Mouse (Mus musculus): ENCODE measurements at regions not wholly inside any gene's neighbourhood (a gene's known extent, or its start where the extent isn't known, plus 50 kb on each side); places are given as distances from the start of the nearest gene placed in this dataset.

DNA sequence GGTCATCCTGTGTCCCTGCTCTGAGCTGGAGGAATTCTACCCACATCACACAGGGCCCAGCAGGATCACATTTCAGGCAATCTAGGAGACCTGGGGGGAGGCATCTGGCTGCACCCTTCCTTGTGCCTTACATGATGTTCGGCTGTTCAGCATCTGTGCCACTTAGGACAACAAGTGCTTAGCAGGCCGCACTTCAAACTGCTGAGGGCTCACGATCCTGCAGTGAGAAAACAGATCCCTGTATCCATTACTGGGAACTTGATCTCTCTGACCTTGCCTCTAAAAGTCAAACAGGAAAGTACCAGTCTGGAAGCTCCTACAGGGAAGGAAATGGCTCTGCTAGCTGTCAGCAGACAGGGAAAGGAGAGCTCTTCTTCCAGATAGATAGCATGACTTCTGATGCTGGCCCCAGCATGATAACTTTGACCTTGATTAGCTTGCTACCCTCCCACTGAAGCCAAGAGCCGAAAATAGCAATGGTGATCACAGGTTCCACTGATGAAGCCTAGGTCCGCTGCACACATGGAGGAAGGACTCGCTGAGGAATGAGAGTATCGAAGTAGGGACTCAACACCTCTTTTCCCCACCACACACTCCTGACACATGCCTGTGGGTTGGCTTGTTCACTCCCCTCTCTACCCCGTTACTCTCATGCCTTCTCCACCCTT is 170.7 kb upstream of the Irx1 start:
- ATAC-seq (replicated peaks in 1 of 2; ENCODE audit: insufficient read depth in 1 of 2, low FRiP score in 2 of 2, low TSS enrichment in 1 of 2, low read depth in 1 of 2, poor library complexity in 2 of 2, severe bottlenecking in 2 of 2): no peak

DNA sequence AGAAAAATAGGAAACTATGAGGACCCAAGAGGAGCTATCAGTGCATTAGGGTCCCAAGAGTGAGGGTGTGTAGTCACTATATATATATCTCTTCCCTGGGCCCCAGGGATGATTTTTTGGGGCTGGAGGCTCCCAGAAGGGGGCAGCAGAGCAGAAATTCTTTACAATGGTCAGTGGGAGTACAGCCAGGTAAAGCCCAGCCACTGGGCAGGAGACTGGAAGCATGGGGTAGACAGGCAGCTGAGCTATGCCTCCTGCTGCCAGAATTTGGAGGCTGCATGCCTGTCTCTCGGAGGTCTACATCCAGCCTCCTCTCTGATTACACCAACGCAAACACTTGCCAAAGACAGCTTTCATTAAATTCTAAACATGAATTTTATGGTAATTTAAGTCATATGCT is 202.7 kb upstream of the Irx1 start:
- no peak for ATAC-seq (replicated peaks in 1 of 2; ENCODE audit: insufficient read depth in 1 of 2, low FRiP score in 2 of 2, low TSS enrichment in 1 of 2, low read depth in 1 of 2, poor library complexity in 2 of 2, severe bottlenecking in 2 of 2)

DNA sequence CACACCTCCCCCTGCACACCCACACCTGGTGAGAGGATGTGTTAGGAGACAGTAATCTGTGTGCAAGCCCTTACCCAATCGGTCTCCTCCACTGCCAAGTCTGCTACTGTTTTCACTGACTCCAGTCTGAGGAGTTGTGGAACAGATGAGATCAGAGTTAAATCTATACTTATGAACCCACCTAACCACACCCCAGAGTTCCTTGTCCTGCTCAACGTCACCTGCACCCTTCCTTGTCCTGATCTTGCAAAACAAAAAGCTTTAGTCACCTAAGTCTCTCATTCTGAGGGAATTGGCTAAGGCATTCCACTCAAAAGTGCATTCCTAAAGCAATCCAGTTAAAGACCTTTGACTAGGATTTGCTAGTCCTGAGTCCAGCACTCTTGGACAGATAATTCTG is 203.9 kb upstream of the Irx1 start:
- no peak for ATAC-seq (replicated peaks in 1 of 2; ENCODE audit: insufficient read depth in 1 of 2, low FRiP score in 2 of 2, low TSS enrichment in 1 of 2, low read depth in 1 of 2, poor library complexity in 2 of 2, severe bottlenecking in 2 of 2)

DNA sequence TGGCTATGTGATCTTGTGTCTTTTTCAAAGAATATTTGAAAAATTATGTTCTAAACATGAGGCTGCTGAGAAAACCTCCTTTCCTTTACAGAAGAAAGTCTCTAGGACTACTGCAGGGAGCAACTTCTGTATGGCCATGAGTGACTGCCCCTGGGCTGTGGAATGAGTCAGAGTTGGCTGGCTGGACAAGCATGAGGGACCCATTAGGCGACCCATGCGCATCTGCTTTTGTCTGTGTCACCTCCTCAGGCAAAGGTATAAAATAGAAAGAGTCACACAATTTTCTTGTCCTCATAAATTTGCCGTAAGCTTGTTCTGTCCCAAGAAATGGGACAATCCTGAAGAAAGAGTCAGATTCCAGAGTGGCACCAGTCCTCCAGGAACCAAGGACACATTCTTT is 220.1 kb upstream of the Irx1 start:
- ATAC-seq (replicated peaks in 1 of 2; ENCODE audit: insufficient read depth in 1 of 2, low FRiP score in 2 of 2, low TSS enrichment in 1 of 2, low read depth in 1 of 2, poor library complexity in 2 of 2, severe bottlenecking in 2 of 2): no peak

DNA sequence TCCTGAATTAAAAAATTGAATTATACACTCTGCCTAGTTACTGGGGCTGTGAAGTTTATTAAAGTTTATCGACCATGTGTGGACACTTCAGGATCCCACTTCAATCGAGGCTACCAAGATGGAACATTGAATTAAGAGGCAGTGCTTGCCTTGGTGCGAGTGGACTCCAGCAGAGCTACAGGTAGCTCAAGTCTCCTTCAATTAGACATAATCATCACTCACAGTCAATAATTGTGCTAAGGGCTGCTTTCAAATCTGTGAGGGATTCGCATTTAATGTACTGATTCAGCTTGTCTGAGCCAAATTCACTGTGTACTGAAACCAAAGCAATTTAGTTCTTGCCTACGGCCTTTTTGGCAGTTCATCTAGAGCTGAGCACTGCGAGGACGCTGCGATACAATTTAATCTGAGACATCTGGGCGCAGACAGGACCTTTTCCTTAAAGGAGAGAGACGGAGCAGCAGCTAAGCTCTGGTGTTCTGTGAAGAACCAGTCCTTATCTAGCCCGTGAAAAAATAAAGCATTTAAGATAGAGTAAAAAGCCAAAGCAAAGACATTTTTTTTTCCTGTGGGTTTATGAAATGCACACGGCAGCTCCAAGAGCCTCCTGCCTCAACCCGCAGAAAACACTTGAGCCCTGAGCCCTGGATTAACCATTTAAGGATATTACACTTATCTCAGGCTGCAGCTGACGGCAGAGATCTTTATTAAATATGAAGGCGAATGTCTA is 220.8 kb upstream of the Irx1 start:
- ATAC-seq (replicated peaks in 1 of 2; ENCODE audit: insufficient read depth in 1 of 2, low FRiP score in 2 of 2, low TSS enrichment in 1 of 2, low read depth in 1 of 2, poor library complexity in 2 of 2, severe bottlenecking in 2 of 2): no peak

DNA sequence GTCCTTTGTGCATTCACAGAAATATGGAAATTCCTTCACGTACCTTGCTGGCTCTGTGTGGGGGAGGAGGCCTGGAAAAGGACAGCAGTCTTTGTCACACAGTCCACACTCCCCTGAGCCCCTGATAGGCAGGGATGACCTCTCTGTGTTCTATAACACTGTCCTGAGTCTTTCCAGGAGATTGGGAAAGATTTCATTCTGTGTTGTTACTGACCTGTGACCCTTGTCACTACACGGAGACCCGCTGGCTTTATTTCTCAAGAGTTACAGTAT is 221.3 kb upstream of the Irx1 start:
- no peak for ATAC-seq (replicated peaks in 1 of 2; ENCODE audit: insufficient read depth in 1 of 2, low FRiP score in 2 of 2, low TSS enrichment in 1 of 2, low read depth in 1 of 2, poor library complexity in 2 of 2, severe bottlenecking in 2 of 2)

DNA sequence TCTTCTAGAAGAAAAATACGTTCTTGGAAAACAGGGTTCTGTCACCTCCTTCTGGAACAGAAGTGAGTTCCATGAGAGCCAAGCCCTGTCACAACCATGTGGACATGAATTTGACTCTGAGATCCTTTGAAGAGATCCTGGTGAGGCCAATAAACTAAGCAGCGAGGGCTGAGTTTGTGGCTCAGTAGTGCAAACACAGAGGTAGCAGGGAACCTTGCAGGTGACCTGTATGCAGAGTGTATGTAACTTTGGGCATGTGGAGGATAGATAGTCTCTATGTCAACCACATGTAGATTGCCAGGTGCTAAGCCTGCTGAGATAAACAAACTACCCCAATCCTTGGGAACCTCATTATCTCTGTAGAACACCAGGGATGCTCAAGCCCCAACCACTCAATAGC is 232.4 kb upstream of the Irx1 start:
- no peak for ATAC-seq (replicated peaks in 1 of 2; ENCODE audit: insufficient read depth in 1 of 2, low FRiP score in 2 of 2, low TSS enrichment in 1 of 2, low read depth in 1 of 2, poor library complexity in 2 of 2, severe bottlenecking in 2 of 2)

DNA sequence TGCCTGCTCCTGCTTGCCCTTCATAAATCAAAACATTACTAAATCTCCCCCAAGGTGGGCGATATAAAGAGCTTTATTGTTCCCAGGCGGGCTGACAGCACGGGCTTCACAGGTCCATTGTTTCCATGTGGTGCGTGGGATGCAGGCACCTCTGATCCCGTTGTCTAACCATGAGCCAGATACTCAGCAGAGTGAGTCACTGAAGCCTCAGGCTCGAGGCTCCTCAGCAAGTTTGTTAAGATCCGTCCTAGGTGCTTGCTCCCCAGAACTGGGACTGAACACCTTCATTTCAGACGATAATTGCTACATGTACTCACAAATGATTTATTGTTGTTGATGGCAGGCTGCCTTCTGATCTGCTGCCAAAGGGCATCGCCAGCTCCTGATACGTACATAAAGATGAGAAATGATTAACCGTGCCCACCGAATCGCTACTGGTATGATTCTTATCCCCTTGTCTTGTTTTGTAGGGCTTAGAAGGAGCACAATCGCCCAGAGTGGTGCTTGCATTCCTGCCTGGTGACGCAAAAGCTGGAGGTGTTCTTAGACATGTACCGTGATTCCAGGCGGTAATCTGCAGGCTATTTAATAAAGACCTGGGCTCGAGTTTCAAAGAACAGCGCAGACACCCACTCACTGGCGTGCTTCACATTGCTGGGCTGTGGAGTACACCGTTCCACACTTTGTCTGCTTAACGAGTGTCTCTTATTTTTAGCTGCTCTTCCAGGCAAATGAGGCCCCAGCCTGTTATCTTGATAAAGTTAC is 235.0 kb upstream of the Irx1 start:
- no peak for ATAC-seq (replicated peaks in 1 of 2; ENCODE audit: insufficient read depth in 1 of 2, low FRiP score in 2 of 2, low TSS enrichment in 1 of 2, low read depth in 1 of 2, poor library complexity in 2 of 2, severe bottlenecking in 2 of 2)

DNA sequence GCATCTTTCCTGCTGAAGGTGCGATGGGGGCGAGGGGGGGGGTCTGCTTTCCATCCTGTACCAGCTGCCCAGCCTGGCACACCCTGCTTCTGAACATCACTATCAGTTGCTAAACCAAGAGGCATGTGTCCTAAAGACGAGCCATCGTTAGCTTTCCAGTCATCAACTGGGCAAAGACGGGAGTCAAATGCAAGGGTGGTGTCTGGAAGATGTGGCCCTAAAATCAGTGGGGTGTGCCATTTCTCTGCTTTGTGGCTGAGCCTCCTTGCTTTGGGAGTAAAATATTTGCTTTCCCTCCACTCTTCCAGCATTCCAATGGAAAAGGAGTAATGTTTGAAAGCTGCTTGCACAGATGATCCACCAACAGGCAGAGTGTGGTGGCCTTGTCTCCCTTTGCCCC is 246.0 kb upstream of the Irx1 start:
- no peak for ATAC-seq (replicated peaks in 1 of 2; ENCODE audit: insufficient read depth in 1 of 2, low FRiP score in 2 of 2, low TSS enrichment in 1 of 2, low read depth in 1 of 2, poor library complexity in 2 of 2, severe bottlenecking in 2 of 2)

DNA sequence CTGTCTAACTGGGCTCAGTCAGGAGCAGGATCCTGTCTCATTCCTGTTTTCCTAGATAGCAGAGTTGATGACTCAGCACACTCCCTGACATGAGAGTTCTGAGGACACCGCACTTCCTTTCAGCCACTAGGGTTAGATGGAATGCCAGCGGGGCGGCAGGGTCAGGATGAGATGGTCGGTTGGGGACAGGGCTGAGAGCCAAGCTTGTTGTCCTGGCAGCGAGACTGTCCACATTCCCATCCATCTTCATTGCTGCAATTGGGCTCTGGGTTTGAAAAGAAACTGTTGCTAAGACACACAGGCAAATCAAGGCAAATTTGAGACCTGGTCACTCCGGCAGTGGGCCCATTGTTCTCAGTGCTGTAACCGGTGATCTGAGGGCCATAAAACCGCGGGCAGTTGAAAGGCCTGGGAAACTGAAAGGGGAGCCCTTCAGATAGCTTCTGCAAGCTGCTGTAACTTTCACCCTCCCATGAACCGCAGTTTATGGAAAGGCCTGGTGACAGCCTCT is 246.5 kb upstream of the Irx1 start:
- no peak for ATAC-seq (replicated peaks in 1 of 2; ENCODE audit: insufficient read depth in 1 of 2, low FRiP score in 2 of 2, low TSS enrichment in 1 of 2, low read depth in 1 of 2, poor library complexity in 2 of 2, severe bottlenecking in 2 of 2)

DNA sequence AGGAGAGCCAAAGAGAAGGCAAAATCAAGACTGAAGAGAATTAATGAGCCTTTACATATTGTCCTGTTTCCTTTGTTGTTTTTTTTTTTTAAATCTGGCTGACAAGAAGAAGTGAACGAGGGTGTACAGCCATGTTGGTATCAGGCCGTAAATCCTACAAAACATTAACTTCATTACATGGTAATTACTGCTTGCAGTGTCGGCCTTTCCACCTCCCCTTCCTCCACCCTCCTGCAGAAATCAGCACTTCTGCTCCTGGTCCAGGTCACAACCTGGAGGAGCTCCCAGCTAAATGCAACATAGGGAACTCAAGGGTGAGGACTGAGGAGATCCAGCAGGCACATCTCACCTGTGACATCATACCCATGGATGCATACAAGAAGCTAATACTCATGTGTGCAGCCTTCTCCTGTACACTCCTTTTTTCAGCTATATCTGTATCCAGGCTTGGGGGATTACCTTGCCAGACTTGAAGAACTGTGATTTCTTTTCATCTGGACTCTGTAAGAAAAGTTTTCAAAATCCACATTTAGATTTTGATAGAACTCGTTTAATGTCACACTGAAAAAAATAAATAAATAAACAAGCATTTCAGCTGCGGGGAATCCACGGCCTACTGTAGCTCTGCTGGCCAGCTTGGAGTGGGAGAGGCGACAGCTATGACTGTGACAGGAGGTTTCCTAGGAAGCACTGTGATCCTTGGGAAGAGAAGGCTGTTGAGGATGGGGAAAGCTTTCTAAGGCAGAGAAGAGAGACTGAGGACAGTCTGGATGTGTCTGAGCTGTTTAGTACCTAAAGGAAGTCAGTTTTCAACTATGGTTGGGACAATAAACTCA is 247.2 kb upstream of the Irx1 start:
- ATAC-seq (replicated peaks in 1 of 2; ENCODE audit: insufficient read depth in 1 of 2, low FRiP score in 2 of 2, low TSS enrichment in 1 of 2, low read depth in 1 of 2, poor library complexity in 2 of 2, severe bottlenecking in 2 of 2): no peak

DNA sequence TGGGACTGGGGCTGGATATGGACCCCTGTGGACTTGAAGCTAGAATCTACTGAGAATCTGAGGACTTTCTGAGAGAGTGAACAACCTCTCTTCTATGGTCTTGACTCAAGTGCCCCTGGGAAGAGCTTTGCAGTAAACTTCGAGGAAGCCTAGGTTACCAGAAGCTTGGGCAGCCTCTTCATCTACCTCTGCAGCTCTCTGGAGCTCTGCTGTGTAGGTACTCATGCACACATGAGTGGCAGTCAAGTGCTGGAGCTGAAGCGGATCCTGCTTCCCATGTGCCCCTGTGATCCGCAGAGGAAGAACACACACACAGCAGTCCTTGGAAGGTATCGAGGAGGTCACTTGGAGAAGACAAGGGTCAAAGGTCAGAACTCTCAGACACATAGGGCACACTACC is 248.2 kb upstream of the Irx1 start:
- no peak for ATAC-seq (replicated peaks in 1 of 2; ENCODE audit: insufficient read depth in 1 of 2, low FRiP score in 2 of 2, low TSS enrichment in 1 of 2, low read depth in 1 of 2, poor library complexity in 2 of 2, severe bottlenecking in 2 of 2)

DNA sequence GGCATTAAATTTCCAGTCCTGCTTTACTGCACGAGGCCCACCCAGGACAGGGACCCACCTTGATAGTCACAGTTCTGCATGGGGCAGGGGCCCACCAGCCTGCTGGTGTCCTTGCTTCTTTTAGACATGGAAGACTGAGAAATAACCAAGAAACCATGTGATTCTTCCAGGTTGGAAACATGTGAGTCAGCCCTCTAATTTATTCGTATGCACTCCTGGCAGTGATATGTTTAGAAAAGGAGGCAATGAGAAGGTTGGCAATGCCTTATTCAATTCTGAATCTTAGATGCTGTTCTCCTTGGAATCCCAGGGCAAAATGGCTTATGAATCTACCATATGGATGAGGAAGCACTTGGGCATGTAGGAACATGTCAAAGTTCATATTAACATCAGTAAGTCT is 249.2 kb upstream of the Irx1 start:
- ATAC-seq (replicated peaks in 1 of 2; ENCODE audit: insufficient read depth in 1 of 2, low FRiP score in 2 of 2, low TSS enrichment in 1 of 2, low read depth in 1 of 2, poor library complexity in 2 of 2, severe bottlenecking in 2 of 2): no peak

DNA sequence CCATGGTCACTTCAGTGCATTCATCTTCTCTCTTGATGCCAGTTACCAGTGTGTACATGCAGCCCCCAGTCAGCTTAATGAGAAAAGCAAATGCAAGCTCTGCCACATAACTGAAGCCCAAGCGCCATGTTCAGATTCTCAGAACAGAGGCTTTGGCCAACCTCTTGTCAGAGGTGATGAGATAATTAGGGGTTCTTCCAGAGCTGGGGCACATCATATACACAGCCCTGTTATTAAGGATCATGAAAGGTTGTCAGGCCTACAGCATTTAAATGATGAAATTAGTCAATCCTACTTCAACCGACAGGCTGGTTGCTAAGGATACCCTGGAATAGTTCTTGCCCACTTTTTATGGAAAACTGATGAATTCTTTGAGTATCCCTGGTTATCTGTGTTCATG is 255.8 kb upstream of the Irx1 start:
- no peak for ATAC-seq (replicated peaks in 1 of 2; ENCODE audit: insufficient read depth in 1 of 2, low FRiP score in 2 of 2, low TSS enrichment in 1 of 2, low read depth in 1 of 2, poor library complexity in 2 of 2, severe bottlenecking in 2 of 2)

DNA sequence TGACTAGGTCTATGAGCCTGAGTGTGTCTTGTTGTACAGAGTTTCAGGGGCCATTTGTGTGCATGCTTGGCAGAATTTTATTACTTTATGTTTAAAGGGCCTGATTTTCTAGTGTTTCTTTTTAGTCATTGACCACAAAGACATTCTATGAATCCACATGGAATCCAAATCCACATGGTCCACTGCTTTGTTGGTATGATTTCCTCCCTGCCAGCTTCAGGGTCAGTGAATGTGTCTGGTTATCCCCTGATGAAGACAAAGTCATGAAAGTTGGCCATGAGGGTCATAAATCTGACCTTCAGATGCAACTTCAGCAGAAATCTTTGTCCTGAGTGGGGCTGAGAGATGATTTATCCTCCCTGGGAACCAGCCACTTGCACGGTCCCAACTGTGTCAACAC is 263.6 kb upstream of the Irx1 start:
- no peak for ATAC-seq (replicated peaks in 1 of 2; ENCODE audit: insufficient read depth in 1 of 2, low FRiP score in 2 of 2, low TSS enrichment in 1 of 2, low read depth in 1 of 2, poor library complexity in 2 of 2, severe bottlenecking in 2 of 2)

DNA sequence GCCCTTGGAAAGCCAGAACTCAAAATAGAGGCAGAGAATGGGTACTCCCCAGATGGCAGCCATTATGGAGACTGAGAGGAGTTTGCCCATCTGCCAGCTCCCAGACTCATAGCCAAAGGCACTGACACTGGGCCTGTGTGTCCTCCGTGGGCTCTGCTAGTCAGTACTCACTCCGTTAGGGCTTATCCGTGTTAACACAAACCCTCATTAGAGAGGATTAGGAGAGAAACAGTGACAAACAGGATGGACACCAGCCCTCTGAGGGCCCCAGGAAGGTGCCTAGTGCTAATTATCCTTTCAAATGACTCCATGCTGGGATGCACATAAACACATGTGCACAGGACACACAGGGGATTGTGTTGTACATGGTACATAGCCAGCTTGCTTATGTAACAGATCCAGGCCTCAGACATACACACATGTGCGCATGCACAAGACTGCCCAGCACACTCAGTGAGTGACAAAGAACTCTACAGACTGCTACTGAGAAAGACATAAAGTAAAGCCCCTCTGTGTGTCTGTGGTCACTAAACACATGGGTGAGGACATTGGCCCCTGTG is 267.6 kb upstream of the Irx1 start:
- no peak for ATAC-seq (replicated peaks in 1 of 2; ENCODE audit: insufficient read depth in 1 of 2, low FRiP score in 2 of 2, low TSS enrichment in 1 of 2, low read depth in 1 of 2, poor library complexity in 2 of 2, severe bottlenecking in 2 of 2)

DNA sequence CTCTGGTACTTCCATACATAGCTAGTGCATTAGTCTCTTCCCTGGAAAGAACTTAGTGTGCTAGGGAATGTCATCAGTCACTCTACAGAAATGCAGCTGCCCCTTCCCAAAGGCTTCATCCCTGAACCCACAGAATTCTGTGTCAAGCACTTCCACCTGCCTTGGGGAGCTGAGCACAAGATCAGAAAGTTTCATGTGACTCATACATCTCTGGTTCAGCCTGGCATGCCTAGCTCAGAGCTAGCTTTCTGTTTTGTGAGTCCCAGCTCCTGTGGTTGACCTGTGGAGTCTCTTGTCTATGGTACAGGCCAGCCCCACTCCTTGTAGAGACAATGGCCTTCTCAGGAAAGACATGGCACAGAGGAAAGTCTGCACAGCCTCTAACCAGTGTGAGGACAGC is 268.6 kb upstream of the Irx1 start:
- no peak for ATAC-seq (replicated peaks in 1 of 2; ENCODE audit: insufficient read depth in 1 of 2, low FRiP score in 2 of 2, low TSS enrichment in 1 of 2, low read depth in 1 of 2, poor library complexity in 2 of 2, severe bottlenecking in 2 of 2)

DNA sequence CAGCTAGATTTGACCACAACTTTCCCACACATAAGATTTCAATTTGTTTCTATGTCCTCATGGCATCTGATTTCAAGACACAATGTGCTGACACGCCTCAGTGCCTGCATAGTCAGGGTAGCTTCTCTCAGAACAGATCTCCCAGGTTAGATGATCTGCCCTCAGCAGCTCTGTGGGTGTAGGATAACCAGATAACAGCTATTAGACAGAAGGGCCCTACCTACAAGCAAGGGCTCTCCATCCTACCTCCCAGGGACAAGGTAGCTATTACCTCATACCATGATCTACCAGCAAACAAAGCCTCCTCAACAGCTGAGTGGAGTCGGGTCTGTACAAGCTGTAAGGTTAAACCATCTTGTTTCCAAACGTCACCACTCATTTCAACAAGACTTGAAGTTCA is 278.4 kb upstream of the Irx1 start:
- ATAC-seq (replicated peaks in 1 of 2; ENCODE audit: insufficient read depth in 1 of 2, low FRiP score in 2 of 2, low TSS enrichment in 1 of 2, low read depth in 1 of 2, poor library complexity in 2 of 2, severe bottlenecking in 2 of 2): no peak
